Mouse (Mus musculus) intestine, postnatal 0 days (tissue): ENCODE data around the gene Pet117. TPM values are rescaled to one million over a fixed set of nuclear protein-coding genes. Genes with fewer than 3 reads are reported as not detected.
A peak's percentile ranks its signal among the peaks of the same experiment; 100 is the strongest.

Experiments used
- ATAC-seq: fragments of 200-750 bp; cut with Nextera tagmentation; 2 replicates; pipeline ENCODE4 v1.8.0; 2017; ENCODE audit warnings: mild to moderate bottlenecking, moderate TSS enrichment, moderate library complexity
- H3K27ac ChIP-seq: fragments of 300-500 bp; sonication (generic); 2 replicates; pipeline ENCODE4 v1.5.1; 2014; ENCODE audit warnings: mild to moderate bottlenecking, low read depth, low read length, moderate library complexity
- H3K27me3 ChIP-seq: fragments of 300-500 bp; sonication (generic); replicated peaks from 2 replicates; pipeline ENCODE4 v1.6.1; 2014; ENCODE audit warnings: low read length, mixed read lengths; ENCODE audit not compliant: control insufficient read depth, insufficient read depth
- H3K36me3 ChIP-seq: fragments of 300-500 bp; sonication (generic); 2 replicates; pipeline ENCODE4 v1.6.1; 2014; ENCODE audit warnings: mild to moderate bottlenecking, moderate library complexity; ENCODE audit not compliant: control insufficient read depth, insufficient read depth
- H3K4me1 ChIP-seq: fragments of 300-500 bp; sonication (generic); replicated peaks from 2 replicates; pipeline ENCODE4 v1.6.1; 2014; ENCODE audit warnings: antibody characterized with exemption, low read length, mixed read lengths; ENCODE audit not compliant: control insufficient read depth, insufficient read depth
- H3K4me2 ChIP-seq: fragments of 300-500 bp; sonication (generic); replicated peaks from 2 replicates; pipeline ENCODE4 v1.6.1; 2014; ENCODE audit warnings: low read depth, mild to moderate bottlenecking, moderate library complexity
- H3K4me3 ChIP-seq: fragments of 300-500 bp; sonication (generic); 2 replicates; pipeline ENCODE4 v1.5.1; 2014; ENCODE audit warnings: low read depth, low read length
- H3K9ac ChIP-seq: fragments of 300-500 bp; sonication (generic); 2 replicates; pipeline ENCODE4 v1.6.1; 2014; ENCODE audit warnings: mild to moderate bottlenecking, low read depth, low read length
- H3K9me3 ChIP-seq: fragments of 300-500 bp; sonication (generic); 2 replicates; pipeline ENCODE4 v1.6.1; 2016; ENCODE audit warnings: mixed run types; ENCODE audit not compliant: control insufficient read depth
- CTCF ChIP-seq: sonication (generic); IDR thresholded peaks from 2 replicates; pipeline ENCODE4 v1.5.1; 2016; ENCODE audit warnings: low read depth, mild to moderate bottlenecking, control low read depth, antibody characterized with exemption, moderate library complexity
- WGBS: fragments of 180-500 bp; shearing (Covaris S2); extraction: QIAGEN DNeasy Blood & Tissue Kit; methylation state at CpG from one replicate; pipeline ENCODE4 v1.1.7; 2014; 5-methylcytosine and 5-hydroxymethylcytosine counted together
- polyA plus RNA-seq: library from polyadenylated mRNA; unstranded; fragments of >200 nt; fragmentation: Nextera tagmentation; extraction: Ambion mirVana; gene quantifications from 2 replicates; pipeline ENCODE4 v1.2.1, GENCODE M21; 2015

Pet117 gene
- polyA plus RNA-seq, 1 experiment from 2014 or later: 8.0 TPM

DNA sequence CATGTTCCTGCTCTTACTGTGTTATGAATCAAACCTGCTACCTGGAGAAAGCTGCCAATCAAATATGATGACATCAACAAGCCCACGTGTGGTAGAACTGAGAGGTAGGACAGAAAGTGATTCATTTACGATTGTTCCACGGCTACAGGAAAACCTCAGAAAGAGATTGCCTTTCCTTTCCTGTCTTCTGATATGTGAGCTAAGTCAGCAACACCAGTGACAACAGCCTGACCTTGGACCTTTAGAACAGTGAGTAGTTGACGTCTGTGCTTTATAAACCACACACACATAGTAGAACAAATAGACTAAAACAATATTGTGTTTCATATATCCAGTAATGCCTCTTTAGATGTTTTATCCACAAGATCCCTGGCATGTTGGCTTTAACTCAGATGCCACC lies 25.6 kb upstream of the Pet117 start:
- no peaks in the 10 kb centered on the region for H3K4me1 ChIP-seq
- peak; percentile 89 for ATAC-seq

DNA sequence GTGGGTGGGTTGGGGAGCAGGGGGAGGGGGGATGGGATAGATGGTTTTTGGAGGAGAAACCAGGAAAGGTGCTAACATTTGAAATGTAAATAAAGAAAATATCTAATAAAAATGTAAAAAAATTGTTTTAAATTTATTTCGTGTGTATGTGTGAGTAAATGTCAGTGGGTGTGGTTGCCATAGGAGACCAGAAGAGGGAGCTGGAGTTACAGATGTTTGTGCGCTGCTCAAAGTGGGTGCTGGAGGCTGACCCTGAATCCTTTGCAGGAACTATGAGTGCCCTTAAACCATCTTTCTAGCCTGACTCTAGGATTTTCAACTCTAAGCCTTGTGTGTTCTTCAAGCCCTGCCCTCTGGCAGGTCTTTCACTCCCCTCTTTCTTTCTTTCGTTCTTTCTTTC lies 20.3 kb upstream of the Pet117 start:
- WGBS: 76% methylated on average over 3 of the region's 3 CpGs

More for the DNA sequence above, 25.6 kb upstream of the Pet117 start:
- H3K36me3 ChIP-seq: no peaks in the 10 kb centered on the region
- H3K4me3 ChIP-seq: no peak overlapping the region
- H3K9me3 ChIP-seq: no peaks in the 10 kb centered on the region
- H3K4me2 ChIP-seq: no peak overlapping the region
- 25% methylated on average over 4 of the region's 4 CpGs for WGBS
- H3K9ac ChIP-seq: no peak overlapping the region
- 0 out of 2 replicates have a peak overlapping the region, but pooled peaks have one; percentile 35 for H3K27ac ChIP-seq
- TF ChIP-seq CTCF: no peak
- H3K27me3 ChIP-seq: no peaks in the 10 kb centered on the region

DNA sequence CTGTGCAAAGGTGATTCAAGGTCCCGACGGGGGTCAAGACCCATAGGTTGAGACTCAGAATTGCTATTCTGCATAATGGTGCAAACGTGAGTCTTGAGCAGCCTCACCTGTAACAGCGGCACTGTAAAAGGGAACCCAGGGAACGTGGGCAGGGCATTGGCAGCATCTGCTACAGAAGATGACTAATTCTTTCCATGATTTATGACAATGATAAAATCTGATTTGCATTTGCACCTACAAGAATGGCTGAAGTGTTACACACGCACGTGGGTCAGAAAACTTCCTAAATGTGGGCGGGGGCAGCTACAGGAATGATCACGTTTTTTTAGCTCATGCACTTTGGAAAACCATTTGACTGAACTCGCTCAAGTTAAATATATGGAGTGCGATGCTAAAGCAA lies 16.0 kb upstream of the Pet117 start:
- Histone ChIP-seq H3K4me1 (no peaks in the 10 kb centered on the region), H3K9ac (no peak overlapping the region), H3K4me3 (no peak overlapping the region), H3K36me3 (no peaks in the 10 kb centered on the region), H3K27me3 (no peaks in the 10 kb centered on the region), H3K4me2 (no peak overlapping the region), H3K27ac (no peak overlapping the region), H3K9me3 (no peaks in the 10 kb centered on the region)
- no peak for TF ChIP-seq CTCF
- ATAC-seq: no peak
- WGBS: 76% methylated on average over 11 of the region's 11 CpGs

More for the DNA sequence above, 20.3 kb upstream of the Pet117 start:
- peak; percentile 46 for TF ChIP-seq CTCF
- ATAC-seq: no peak
- no peaks in the 10 kb centered on the region for H3K36me3 ChIP-seq
- no peak overlapping the region for H3K4me3 ChIP-seq
- no peaks in the 10 kb centered on the region for H3K4me1 ChIP-seq
- H3K27ac ChIP-seq: no peak overlapping the region
- no peaks in the 10 kb centered on the region for H3K9me3 ChIP-seq
- no peak overlapping the region for H3K4me2 ChIP-seq
- no peak overlapping the region for H3K9ac ChIP-seq
- no peaks in the 10 kb centered on the region for H3K27me3 ChIP-seq

DNA sequence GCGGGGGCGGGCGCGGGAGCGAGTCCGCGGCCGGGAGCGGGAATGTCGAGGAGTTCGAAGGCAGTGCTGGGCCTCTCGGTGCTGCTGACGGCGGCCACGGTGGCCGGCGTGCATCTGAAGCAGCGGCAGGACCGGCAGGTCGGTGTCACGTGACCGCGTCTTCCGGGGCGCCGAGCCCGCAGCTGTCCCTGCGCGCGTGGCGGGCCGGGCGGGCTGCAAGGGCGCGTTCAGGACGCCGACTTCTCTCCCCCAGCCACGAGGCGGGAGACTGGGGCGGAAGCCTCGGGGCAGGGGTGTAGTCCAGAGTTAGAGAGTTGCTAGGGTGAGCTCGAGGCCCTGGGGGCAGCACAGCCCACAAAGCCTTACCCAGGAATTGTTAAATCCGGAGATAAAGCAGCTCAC lies 225 bp downstream of the Pet117 start:
- Histone ChIP-seq H3K4me2 (peak overlapping the region; percentile 72), H3K4me1 (no peaks in the 10 kb centered on the region), H3K27me3 (no peaks in the 10 kb centered on the region), H3K9me3 (no peaks in the 10 kb centered on the region), H3K9ac (peak overlapping the region; percentile 88), H3K36me3 (peaks cover 11% of the 10 kb centered on the region; the same call in 1 of the 2 replicates), H3K27ac (peak overlapping the region; percentile 96), H3K4me3 (peak overlapping the region; percentile 83)
- no peak for TF ChIP-seq CTCF
- ATAC-seq: peak; percentile 84
- WGBS: under 1% methylated on average over 41 of the region's 43 CpGs

DNA sequence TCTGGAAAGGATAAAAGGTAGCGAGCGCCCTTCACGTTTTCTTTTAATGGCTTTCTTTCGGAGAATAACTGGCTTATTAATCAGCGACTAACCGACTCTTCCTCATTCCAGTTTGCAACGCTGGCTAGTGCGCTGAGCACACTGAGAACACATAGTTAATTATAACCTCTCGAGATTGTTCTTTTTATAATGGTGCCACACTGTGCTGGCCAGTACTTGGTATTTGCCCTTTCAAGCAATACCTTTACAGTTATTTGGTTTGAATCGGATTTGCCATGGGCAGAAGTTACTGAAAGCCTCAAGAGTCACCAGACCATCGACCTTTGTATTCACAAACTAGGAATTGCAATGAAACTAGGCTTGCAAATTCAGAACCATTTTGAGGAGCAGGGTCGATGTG lies 715 bp downstream of the Pet117 start:
- peak overlapping the region; percentile 88 for H3K9ac ChIP-seq
- peak; percentile 48 for ATAC-seq
- peak overlapping the region; percentile 96 for H3K27ac ChIP-seq
- no peaks in the 10 kb centered on the region for H3K9me3 ChIP-seq
- H3K27me3 ChIP-seq: no peaks in the 10 kb centered on the region
- WGBS: under 1% methylated on average over 12 of the region's 12 CpGs
- TF ChIP-seq CTCF: no peak
- H3K4me2 ChIP-seq: peak overlapping the region; percentile 72
- peak overlapping the region; percentile 83 for H3K4me3 ChIP-seq
- peaks cover 16% of the 10 kb centered on the region; the same call in 1 of the 2 replicates for H3K36me3 ChIP-seq
- H3K4me1 ChIP-seq: no peaks in the 10 kb centered on the region

DNA sequence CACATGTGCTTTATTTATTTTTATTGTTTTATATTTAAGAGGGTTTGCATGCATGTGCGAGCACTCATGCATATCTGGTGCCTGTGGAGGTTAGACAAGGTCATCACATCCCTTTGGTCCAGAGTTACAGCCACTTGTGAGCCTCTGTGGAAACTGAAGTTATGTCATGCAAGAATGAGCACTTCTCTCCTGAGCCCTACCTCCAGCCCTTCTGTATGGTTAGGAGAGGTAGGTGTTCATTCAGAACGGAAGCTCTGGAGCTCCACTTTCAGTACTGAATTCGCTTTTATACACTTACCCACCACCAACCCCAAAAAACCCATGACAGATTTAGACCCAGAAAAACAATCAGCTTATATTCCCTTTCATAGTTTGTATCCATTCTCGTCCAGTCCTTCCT lies 2.8 kb downstream of the Pet117 start:
- ATAC-seq: no peak
- 89% methylated on average over 4 of the region's 4 CpGs for WGBS
- Histone ChIP-seq H3K4me3 (no peak overlapping the region), H3K27ac (peak overlapping the region; percentile 29; the same call in 1 of the 2 replicates), H3K27me3 (no peaks in the 10 kb centered on the region), H3K9ac (no peak overlapping the region), H3K36me3 (peaks cover 36% of the 10 kb centered on the region; the same call in 1 of the 2 replicates), H3K4me1 (no peaks in the 10 kb centered on the region), H3K4me2 (no peak overlapping the region), H3K9me3 (no peaks in the 10 kb centered on the region)
- TF ChIP-seq CTCF: no peak

DNA sequence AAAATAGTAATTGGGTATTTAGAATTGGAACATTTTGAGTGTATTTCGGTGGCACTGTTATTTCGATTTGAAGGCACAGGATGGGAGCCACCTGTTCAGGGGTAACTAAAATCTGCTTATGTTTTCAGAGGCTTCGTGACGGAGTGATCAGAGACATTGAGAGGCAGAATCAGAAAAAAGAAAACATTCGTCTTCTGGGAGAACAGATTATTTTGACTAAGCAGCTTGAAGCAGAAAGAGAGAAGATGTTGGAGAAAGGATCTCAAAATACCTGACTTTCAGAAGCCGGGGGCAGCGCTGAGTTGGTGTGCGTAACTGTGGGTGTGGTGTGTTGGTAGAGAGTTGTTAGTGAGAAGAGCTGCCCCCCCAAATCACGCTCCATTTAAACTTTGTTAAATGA lies 4.3 kb downstream of the Pet117 start:
- Histone ChIP-seq H3K4me3 (no peak overlapping the region), H3K36me3 (peaks cover 49% of the 10 kb centered on the region), H3K27me3 (no peaks in the 10 kb centered on the region), H3K4me2 (no peak overlapping the region), H3K4me1 (no peaks in the 10 kb centered on the region), H3K9me3 (no peaks in the 10 kb centered on the region), H3K27ac (no peak overlapping the region), H3K9ac (no peak overlapping the region)
- no peak for TF ChIP-seq CTCF
- no peak for ATAC-seq
- WGBS: 91% methylated on average over 9 of the region's 9 CpGs
